Mouse (Mus musculus) left cerebral cortex, postnatal 4 days (tissue): ENCODE measurements at regions not wholly inside any gene's neighbourhood (a gene's known extent, or its start where the extent isn't known, plus 50 kb on each side); places are given as distances from the start of the nearest gene placed in this dataset.
A peak's percentile ranks its signal among the peaks of the same experiment; 100 is the strongest.

Experiments used
- DNase-seq: peaks from one replicate; pipeline ENCODE4 v3.0.0-alpha.2; 2022
- intact Hi-C: fragments of 180-260 bp; cut with DNase I; formaldehyde crosslinking; loops from one replicate; pipeline ENCODE4 v1.15.1; 2025

- intact Hi-C loops, result no loop called here
- no peak for DNase-seq
Measured at GRCm38 (mm10) chr7:118042914-118043313, 73.1 kb downstream of the Rps15a start.

- no peak for DNase-seq
- intact Hi-C loops, result no loop called here
Measured at GRCm38 (mm10) chr7:118039862-118040261, 76.1 kb downstream of the Rps15a start.

- intact Hi-C loops, result no loop called here
- no peak for DNase-seq
Measured at GRCm38 (mm10) chr7:118037062-118037461, 78.9 kb downstream of the Rps15a start.

GRCm38 (mm10) chr7:118026106-118026526 is 89.9 kb downstream of the Rps15a start:
- peak; percentile 31 for DNase-seq
- intact Hi-C loops, result no loop called here

- DNase-seq, result no peak
- intact Hi-C loops, result no loop called here
Measured at GRCm38 (mm10) chr7:118004620-118005019, 111.4 kb downstream of the Rps15a start.

- DNase-seq, result no peak
- intact Hi-C loops, result no loop called here
Measured at GRCm38 (mm10) chr7:118001881-118002280, 114.1 kb downstream of the Rps15a start.

GRCm38 (mm10) chr7:118001121-118001520 is 114.9 kb downstream of the Rps15a start:
- intact Hi-C loops, result no loop called here
- DNase-seq, result no peak

GRCm38 (mm10) chr7:117982177-117982576 is 133.8 kb downstream of the Rps15a start:
- intact Hi-C loops, result no loop called here
- no peak for DNase-seq

- DNase-seq, result no peak
- intact Hi-C loops, result no loop called here
Measured at GRCm38 (mm10) chr7:117971176-117971575, 144.8 kb downstream of the Rps15a start.

GRCm38 (mm10) chr7:117943435-117943834 is 172.6 kb downstream of the Rps15a start:
- no peak for DNase-seq
- intact Hi-C loops, result no loop called here

GRCm38 (mm10) chr7:117939618-117940017 is 176.4 kb downstream of the Rps15a start:
- intact Hi-C loops, result no loop called here
- DNase-seq, result no peak

- no peak for DNase-seq
- intact Hi-C loops, result no loop called here
Measured at GRCm38 (mm10) chr7:117934908-117935307, 181.1 kb downstream of the Rps15a start.

GRCm38 (mm10) chr7:117931234-117931895 is 184.6 kb downstream of the Rps15a start:
- intact Hi-C loops, result no loop called here
- no peak for DNase-seq

GRCm38 (mm10) chr7:117930392-117930791 is 185.6 kb downstream of the Rps15a start:
- intact Hi-C loops, result no loop called here

GRCm38 (mm10) chr7:117926396-117926795 is 189.6 kb downstream of the Rps15a start:
- intact Hi-C loops, result no loop called here
- no peak for DNase-seq

More at GRCm38 (mm10) chr7:117930392-117930791, 185.6 kb downstream of the Rps15a start:
- DNase-seq, result no peak

GRCm38 (mm10) chr7:117922270-117922669 is 193.7 kb downstream of the Rps15a start:
- intact Hi-C loops, result no loop called here

GRCm38 (mm10) chr7:117918206-117918995 is 197.6 kb downstream of the Rps15a start:
- intact Hi-C loops, result no loop called here
- DNase-seq, result no peak

More at GRCm38 (mm10) chr7:117922270-117922669, 193.7 kb downstream of the Rps15a start:
- DNase-seq, result no peak

- intact Hi-C loops, result no loop called here
- DNase-seq, result no peak
Measured at GRCm38 (mm10) chr7:117916915-117917314, 199.1 kb downstream of the Rps15a start.

GRCm38 (mm10) chr7:117912453-117912852 is 203.5 kb downstream of the Rps15a start:
- intact Hi-C loops, result no loop called here
- no peak for DNase-seq

GRCm38 (mm10) chr7:117911062-117911461 is 204.9 kb downstream of the Rps15a start:
- intact Hi-C loops, result no loop called here
- DNase-seq, result no peak

- DNase-seq, result peak; percentile 73
- intact Hi-C loops, result no loop called here
Measured at GRCm38 (mm10) chr7:117896528-117896927, 219.5 kb downstream of the Rps15a start.

GRCm38 (mm10) chr7:117887288-117887687 is 228.7 kb downstream of the Rps15a start:
- intact Hi-C loops, result no loop called here
- no peak for DNase-seq
